Mouse (Mus musculus) right cerebral cortex, postnatal 14 days (tissue): ENCODE data around the gene Plk5.

Source experiments
- DNase-seq: peaks from one replicate; pipeline ENCODE4 v3.0.0; 2022

Plk5 gene

GRCm38 (mm10) chr10:80389185-80389708 lies 33.0 kb downstream of the Plk5 start:
- no peak for DNase-seq

GRCm38 (mm10) chr10:80390697-80391096 lies 34.4 kb downstream of the Plk5 start:
- DNase-seq = no peak

- no peak for DNase-seq
Observed at GRCm38 (mm10) chr10:80392687-80393086, 36.4 kb downstream of the Plk5 start.

GRCm38 (mm10) chr10:80395025-80395627 lies 38.9 kb downstream of the Plk5 start:
- no peak for DNase-seq

GRCm38 (mm10) chr10:80396822-80397523 lies 40.7 kb downstream of the Plk5 start:
- DNase-seq = no peak

- no peak for DNase-seq
Observed at GRCm38 (mm10) chr10:80397524-80398173, 41.4 kb downstream of the Plk5 start.

DNA sequence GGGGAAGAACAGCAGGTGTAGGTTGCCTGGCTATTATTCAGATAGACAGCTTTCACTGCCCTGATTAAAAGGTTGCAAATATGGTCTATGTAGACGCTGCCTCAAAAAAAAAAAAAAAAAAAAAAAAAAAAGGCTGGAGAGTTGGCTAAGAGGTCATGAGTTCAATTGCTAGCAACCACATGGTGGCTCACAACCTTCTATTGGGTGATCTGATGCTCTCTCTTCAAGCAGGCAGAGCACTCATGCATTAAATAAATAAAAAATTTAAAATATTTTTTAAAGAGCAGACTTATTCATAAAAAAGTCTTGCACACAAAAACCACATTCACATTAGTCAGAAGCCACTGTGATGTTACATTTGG lies 41.9 kb downstream of the Plk5 start:
- DNase-seq = no peak

GRCm38 (mm10) chr10:80398719-80399190 lies 42.5 kb downstream of the Plk5 start:
- peak; percentile 98 for DNase-seq

DNA sequence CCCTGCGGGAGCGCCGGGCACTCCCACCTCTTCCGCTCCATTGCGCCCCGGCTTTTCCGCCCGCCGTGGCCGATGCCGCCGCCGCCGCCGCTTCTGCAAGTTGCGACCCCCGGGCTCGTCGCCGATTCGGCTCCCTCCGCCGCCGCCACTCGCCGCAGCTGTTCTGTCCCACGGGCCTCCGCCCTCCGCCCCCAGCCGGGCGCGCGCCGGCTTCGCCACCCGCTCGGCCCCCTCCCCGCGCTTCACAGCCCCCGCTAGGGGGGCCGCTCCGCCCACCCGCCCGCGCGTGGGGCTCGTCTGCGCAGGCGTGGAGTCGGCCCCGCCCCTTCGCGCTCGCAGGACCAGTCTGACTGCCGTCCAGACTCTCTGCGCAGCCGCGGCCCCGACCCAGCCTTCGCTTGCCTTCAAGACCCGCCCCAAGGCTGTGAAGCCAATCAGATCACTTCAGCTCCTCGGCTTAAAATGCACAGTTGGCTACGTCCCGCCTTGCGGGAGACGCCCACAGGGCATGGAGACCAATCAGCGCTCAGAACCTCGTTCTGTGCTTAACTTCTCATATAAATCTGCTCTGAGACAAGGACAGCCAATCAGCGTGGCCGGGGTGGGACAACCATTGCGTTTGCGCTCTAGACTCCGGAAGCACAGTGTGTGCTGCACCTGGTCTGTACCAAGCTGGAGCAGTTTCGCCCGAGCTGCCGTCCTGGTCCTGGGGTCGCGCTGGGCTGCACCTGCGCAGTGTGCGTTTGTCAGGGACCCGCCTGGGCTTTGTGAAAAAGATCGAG lies 43.1 kb downstream of the Plk5 start, which contains the start of gene Mbd3:
Gene Mbd3, minus strand, starts transcription at position 360 of the 782 bp plus-strand sequence.
- peak; percentile 99 for DNase-seq

DNA sequence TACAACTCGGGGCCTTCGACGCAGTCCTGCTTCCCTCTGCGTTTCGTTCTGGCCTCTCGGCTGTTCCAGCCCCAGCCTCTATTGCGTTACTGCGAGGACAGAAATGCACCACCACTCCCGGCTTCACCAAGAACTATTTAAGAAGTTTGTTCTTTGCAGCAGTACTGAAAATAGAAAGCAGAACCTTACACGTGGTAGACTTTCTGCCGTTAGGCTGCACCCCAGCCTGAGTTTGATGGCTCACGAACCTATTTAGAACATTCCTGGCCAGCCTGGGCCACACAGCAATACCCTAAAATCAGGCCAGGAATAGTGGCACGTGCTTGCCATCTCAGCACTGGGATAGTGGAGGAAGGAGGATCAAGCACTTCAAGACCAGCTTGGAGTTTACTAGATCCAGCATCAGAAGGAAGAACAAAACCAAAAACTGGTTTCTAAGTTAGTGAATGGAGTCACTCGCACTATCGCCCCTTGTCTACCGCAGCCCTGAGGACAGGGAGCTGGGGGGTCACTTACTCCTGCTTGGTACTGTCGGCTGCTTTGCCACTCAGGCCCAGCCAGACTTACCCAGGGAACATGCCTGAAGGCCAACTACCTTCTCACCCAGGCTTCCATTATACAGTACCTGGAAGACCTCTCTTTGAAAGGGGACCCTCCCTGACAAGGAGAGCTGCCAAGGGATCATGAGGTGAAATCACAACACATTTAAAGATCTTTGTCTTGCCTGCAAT lies 43.9 kb downstream of the Plk5 start:
- DNase-seq = no peak

DNA sequence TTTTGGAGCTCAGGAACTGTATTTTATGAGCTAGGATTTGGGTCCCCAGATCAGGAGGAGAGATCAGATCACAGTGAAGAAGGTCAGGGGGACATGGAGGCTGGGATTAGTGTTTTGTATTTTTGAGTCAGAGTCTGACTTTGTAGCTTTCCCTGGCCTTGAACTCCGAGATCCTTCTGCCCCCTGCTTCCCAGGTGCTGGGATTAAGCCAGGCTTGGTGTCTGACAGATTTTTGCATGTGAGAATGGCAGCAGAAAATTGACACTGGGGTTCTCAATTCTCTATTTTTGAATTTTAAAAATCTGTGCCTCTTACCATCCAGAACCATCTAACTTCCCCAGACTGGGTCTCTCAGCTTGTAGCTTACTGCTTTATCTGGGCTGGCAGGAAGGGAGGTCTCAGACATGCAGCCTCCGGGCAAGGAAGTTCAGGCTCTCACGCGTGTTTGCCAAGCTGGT lies 44.5 kb downstream of the Plk5 start:
- no peak for DNase-seq

DNA sequence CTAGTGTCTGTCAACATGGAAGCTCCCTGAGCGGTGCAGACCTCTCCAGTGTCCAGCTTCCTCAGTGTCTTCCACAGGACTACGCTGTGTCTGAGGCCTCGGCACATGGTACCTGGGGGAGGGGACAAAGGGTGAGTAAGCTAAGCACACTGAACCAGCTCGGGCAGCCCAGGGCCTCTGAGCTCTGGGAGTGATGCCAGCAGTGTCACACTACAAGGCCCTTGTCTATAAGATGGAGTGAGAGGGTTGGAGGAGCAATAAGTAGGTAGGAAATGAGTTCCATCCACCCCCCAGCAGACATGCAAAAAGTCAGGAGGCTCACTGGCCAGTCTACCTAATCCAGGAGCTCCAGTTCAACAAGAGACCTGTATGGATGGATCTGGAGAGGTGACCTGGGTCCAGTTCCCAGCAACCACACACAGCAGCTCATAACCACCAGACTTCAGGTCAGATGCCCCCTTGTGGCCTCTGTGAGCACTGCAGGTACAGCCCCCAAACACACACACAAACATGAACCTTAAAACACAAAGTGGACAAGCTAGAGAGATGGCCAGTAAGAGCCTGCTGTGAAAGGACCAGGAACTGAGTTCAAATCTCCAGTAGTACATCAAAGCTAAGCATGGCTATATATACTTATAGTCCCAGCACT lies 46.9 kb downstream of the Plk5 start:
- DNase-seq = no peak

- DNase-seq = no peak
Observed at GRCm38 (mm10) chr10:80405481-80406173, 49.4 kb downstream of the Plk5 start.

- peak; percentile 91 for DNase-seq
Observed at GRCm38 (mm10) chr10:80406684-80407501, 50.6 kb downstream of the Plk5 start, which contains the start of gene Uqcr11. Uqcr11 (minus strand) TSS chr10:80406830.

- no peak for DNase-seq
Observed at GRCm38 (mm10) chr10:80407924-80408323, 51.7 kb downstream of the Plk5 start.

- DNase-seq = peak; percentile 69
Observed at GRCm38 (mm10) chr10:80412656-80413541, 56.6 kb downstream of the Plk5 start.
